Mouse (Mus musculus): ENCODE results near the gene Lgalsl. TPM values are rescaled to one million over a fixed set of nuclear protein-coding genes. Genes with fewer than 3 reads are reported as not detected.

The Lgalsl gene
- 11.5 and 11.8 TPM in 2 replicates for polyA plus RNA-seq (2015; fragmentation: Nextera tagmentation; extraction: Ambion mirVana)

GRCm38 (mm10) chr11:20830686-20831505 lies at the start of gene Lgalsl:
Lgalsl (minus strand) TSS chr11:20831056.
- peak; percentile 52 for DNase-seq (ENCODE audit: low spot score)

- no peak for DNase-seq (ENCODE audit: low spot score)
Observed at GRCm38 (mm10) chr11:20878644-20879043, 47.8 kb upstream of the Lgalsl start.

GRCm38 (mm10) chr11:20877578-20878096 lies 46.8 kb upstream of the Lgalsl start:
- no peak for DNase-seq (ENCODE audit: low spot score)

GRCm38 (mm10) chr11:20873386-20873785 lies 42.5 kb upstream of the Lgalsl start:
- DNase-seq (ENCODE audit: low spot score) = no peak

GRCm38 (mm10) chr11:20872911-20873310 lies 42.1 kb upstream of the Lgalsl start:
- DNase-seq (ENCODE audit: low spot score) = no peak

GRCm38 (mm10) chr11:20872444-20872843 lies 41.6 kb upstream of the Lgalsl start:
- no peak for DNase-seq (ENCODE audit: low spot score)

GRCm38 (mm10) chr11:20869927-20870326 lies 39.1 kb upstream of the Lgalsl start:
- no peak for DNase-seq (ENCODE audit: low spot score)

- no peak for DNase-seq (ENCODE audit: low spot score)
Observed at GRCm38 (mm10) chr11:20865450-20865849, 34.6 kb upstream of the Lgalsl start.

- no peak for DNase-seq (ENCODE audit: low spot score)
Observed at GRCm38 (mm10) chr11:20864647-20865046, 33.8 kb upstream of the Lgalsl start.

GRCm38 (mm10) chr11:20862101-20862500 lies 31.2 kb upstream of the Lgalsl start:
- DNase-seq (ENCODE audit: low spot score) = no peak

GRCm38 (mm10) chr11:20860351-20860750 lies 29.5 kb upstream of the Lgalsl start:
- DNase-seq (ENCODE audit: low spot score) = no peak

- DNase-seq (ENCODE audit: low spot score) = no peak
Observed at GRCm38 (mm10) chr11:20859858-20860257, 29.0 kb upstream of the Lgalsl start.

GRCm38 (mm10) chr11:20858921-20859668 lies 28.2 kb upstream of the Lgalsl start:
- no peak for DNase-seq (ENCODE audit: low spot score)

GRCm38 (mm10) chr11:20857921-20858320 lies 27.1 kb upstream of the Lgalsl start:
- no peak for DNase-seq (ENCODE audit: low spot score)

- no peak for DNase-seq (ENCODE audit: low spot score)
Observed at GRCm38 (mm10) chr11:20854032-20854741, 23.3 kb upstream of the Lgalsl start.

- no peak for DNase-seq (ENCODE audit: low spot score)
Observed at GRCm38 (mm10) chr11:20850196-20850595, 19.3 kb upstream of the Lgalsl start.

- DNase-seq (ENCODE audit: low spot score) = no peak
Observed at GRCm38 (mm10) chr11:20849403-20849802, 18.5 kb upstream of the Lgalsl start.

- no peak for DNase-seq (ENCODE audit: low spot score)
Observed at GRCm38 (mm10) chr11:20837366-20837765, 6.5 kb upstream of the Lgalsl start.

GRCm38 (mm10) chr11:20831600-20832137 lies 813 bp upstream of the Lgalsl start:
- DNase-seq (ENCODE audit: low spot score) = no peak

- DNase-seq (ENCODE audit: low spot score) = no peak
Observed at GRCm38 (mm10) chr11:20829993-20830685, 717 bp downstream of the Lgalsl start.

Data from thymus, postnatal 0 days (tissue).